Mouse (Mus musculus): ENCODE measurements at regions not wholly inside any gene's neighbourhood (a gene's known extent, or its start where the extent isn't known, plus 50 kb on each side); places are given as distances from the start of the nearest gene placed in this dataset.

- ATAC-seq = no peak
- Histone ChIP-seq H3K27ac (ENCODE audit: low read depth, low read length) (no peak overlapping the region), H3K36me3 (ENCODE audit: control insufficient read depth, insufficient read depth, low read length) (no peaks in the 10 kb centered on the region), H3K4me3 (ENCODE audit: low read length) (no peak overlapping the region), H3K9ac (ENCODE audit: low read depth, low read length) (no peak overlapping the region), H3K4me2 (ENCODE audit: low read length) (no peak overlapping the region), H3K4me1 (ENCODE audit: control insufficient read depth, insufficient read depth, low read depth, low read length) (no peaks in the 10 kb centered on the region), H3K27me3 (replicated peaks; ENCODE audit: control insufficient read depth, insufficient read depth, low read length) (no peaks in the 10 kb centered on the region), H3K9me3 (ENCODE audit: control insufficient read depth, low read length) (0 out of 2 replicates have a peak, but pooled peaks cover 2% of the 10 kb centered on the region)
- WGBS = 52% methylated on average over 2 of the region's 2 CpGs
These were observed 1561.2 kb upstream of the Zeb2 start for GRCm38 (mm10) chr2:46678366-46678765.

DNA sequence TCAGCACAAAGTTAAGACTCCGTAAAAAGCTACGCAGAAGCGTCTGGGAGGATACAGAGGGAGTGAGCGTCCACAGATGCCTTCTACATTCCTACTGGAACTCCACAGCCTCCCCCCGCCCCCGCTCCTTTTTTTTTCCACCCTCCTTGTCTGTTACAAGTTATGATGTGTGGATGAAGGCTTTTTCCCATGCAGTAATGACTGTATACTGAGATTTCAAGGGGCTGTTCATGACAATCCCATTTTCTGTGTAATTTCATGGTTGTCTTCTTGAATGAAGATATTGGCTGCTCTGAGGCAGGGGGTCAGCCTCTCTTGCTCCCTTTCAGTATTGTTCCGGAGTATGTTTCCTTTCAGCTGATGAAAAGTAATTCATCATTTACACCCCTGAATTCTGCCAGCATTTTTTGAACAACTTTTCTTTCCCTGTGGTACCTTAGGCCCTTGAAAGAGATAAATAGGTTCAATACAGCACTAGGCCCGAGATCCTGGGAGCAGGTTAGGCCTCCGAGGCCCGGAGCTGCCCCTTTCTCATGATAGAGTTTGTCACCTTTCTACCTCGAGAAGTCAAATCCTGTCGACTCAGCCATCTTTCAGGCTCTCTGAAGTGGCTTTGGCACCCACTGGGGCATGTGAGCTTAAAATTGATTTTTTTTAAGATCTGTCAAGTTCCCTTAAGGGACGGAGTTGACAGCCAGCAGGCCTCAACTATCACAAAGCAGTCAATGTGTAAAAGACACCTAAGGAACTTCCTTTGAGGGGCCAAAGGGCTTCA lies 1552.5 kb upstream of the Zeb2 start:
- H3K36me3 ChIP-seq (ENCODE audit: control insufficient read depth, insufficient read depth, low read length) = no peaks in the 10 kb centered on the region
- ATAC-seq = peak; percentile 90

DNA sequence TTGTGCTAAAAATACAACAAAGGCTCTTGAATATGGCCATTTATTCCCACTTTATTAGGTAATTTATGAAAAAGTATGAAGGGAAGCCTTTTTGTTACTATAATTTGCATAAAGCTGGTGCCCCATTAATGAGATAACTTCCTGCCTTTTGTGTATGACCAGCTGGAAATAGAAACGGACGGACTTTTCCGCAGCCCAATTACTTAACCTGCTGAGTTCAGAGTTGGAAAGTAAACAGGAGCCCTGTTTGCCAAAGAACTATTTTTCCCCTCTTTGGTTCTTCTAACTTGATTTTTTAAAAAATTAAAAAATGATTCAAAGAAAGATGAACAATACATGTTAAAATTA lies 1549.8 kb upstream of the Zeb2 start:
- Histone ChIP-seq H3K4me3 (ENCODE audit: low read length) (no peak overlapping the region), H3K9ac (ENCODE audit: low read depth, low read length) (no peak overlapping the region), H3K9me3 (ENCODE audit: control insufficient read depth, low read length) (no peaks in the 10 kb centered on the region), H3K4me1 (ENCODE audit: control insufficient read depth, insufficient read depth, low read depth, low read length) (peaks cover 5% of the 10 kb centered on the region), H3K27me3 (replicated peaks; ENCODE audit: control insufficient read depth, insufficient read depth, low read length) (no peaks in the 10 kb centered on the region), H3K36me3 (ENCODE audit: control insufficient read depth, insufficient read depth, low read length) (no peaks in the 10 kb centered on the region), H3K4me2 (ENCODE audit: low read length) (no peak overlapping the region; the same call in 1 of the 2 replicates), H3K27ac (ENCODE audit: low read depth, low read length) (no peak overlapping the region)
- WGBS = 12% methylated on average over 3 of the region's 3 CpGs
- ATAC-seq = no peak; the same call in 1 of the 2 replicates

More for the DNA sequence above, 1552.5 kb upstream of the Zeb2 start:
- no peak overlapping the region for H3K4me3 ChIP-seq (ENCODE audit: low read length)
- H3K27ac ChIP-seq (ENCODE audit: low read depth, low read length) = no peak overlapping the region
- H3K4me1 ChIP-seq (ENCODE audit: control insufficient read depth, insufficient read depth, low read depth, low read length) = peaks cover 5% of the 10 kb centered on the region
- no peaks in the 10 kb centered on the region for H3K9me3 ChIP-seq (ENCODE audit: control insufficient read depth, low read length)
- H3K9ac ChIP-seq (ENCODE audit: low read depth, low read length) = no peak overlapping the region
- no peak overlapping the region for H3K4me2 ChIP-seq (ENCODE audit: low read length)
- no peaks in the 10 kb centered on the region for H3K27me3 ChIP-seq (replicated peaks; ENCODE audit: control insufficient read depth, insufficient read depth, low read length)
- WGBS = 31% methylated on average over 13 of the region's 13 CpGs

- Histone ChIP-seq H3K9me3 (ENCODE audit: control insufficient read depth, low read length) (no peaks in the 10 kb centered on the region), H3K4me3 (ENCODE audit: low read length) (no peak overlapping the region), H3K4me2 (ENCODE audit: low read length) (peak overlapping the region; percentile 35), H3K36me3 (ENCODE audit: control insufficient read depth, insufficient read depth, low read length) (no peaks in the 10 kb centered on the region), H3K4me1 (ENCODE audit: control insufficient read depth, insufficient read depth, low read depth, low read length) (peaks cover 5% of the 10 kb centered on the region), H3K27ac (ENCODE audit: low read depth, low read length) (no peak overlapping the region), H3K27me3 (replicated peaks; ENCODE audit: control insufficient read depth, insufficient read depth, low read length) (no peaks in the 10 kb centered on the region), H3K9ac (ENCODE audit: low read depth, low read length) (no peak overlapping the region)
- peak; percentile 75 for ATAC-seq
- 20% methylated on average over 10 of the region's 10 CpGs for WGBS
These were observed 1549.1 kb upstream of the Zeb2 start for GRCm38 (mm10) chr2:46666084-46666989.

DNA sequence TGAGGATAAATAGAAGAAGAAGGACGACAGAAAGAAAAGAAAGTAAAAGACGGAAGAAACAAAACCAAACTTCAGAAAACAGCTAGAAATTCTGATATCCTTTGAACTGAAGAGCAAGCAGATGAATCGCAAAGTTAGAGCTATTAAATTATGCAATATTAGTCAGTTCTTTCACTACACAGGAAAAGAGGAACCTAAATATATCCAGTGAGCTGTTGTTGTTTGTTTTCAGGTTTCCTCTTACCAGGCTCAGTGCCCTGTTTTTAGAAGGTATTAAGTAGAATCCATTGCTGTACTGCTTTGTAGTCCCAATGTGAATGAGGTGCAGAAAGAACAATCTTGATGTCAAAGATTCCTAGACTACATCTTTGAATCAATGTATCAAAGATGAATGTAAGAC lies 1544.7 kb upstream of the Zeb2 start:
- no peak overlapping the region for H3K27ac ChIP-seq (ENCODE audit: low read depth, low read length)
- peaks cover 5% of the 10 kb centered on the region for H3K4me1 ChIP-seq (ENCODE audit: control insufficient read depth, insufficient read depth, low read depth, low read length)
- H3K4me2 ChIP-seq (ENCODE audit: low read length) = no peak overlapping the region
- no peaks in the 10 kb centered on the region for H3K27me3 ChIP-seq (replicated peaks; ENCODE audit: control insufficient read depth, insufficient read depth, low read length)
- H3K9me3 ChIP-seq (ENCODE audit: control insufficient read depth, low read length) = no peaks in the 10 kb centered on the region
- ATAC-seq = no peak
- H3K9ac ChIP-seq (ENCODE audit: low read depth, low read length) = no peak overlapping the region
- WGBS = 89% methylated on average over 3 of the region's 3 CpGs
- H3K36me3 ChIP-seq (ENCODE audit: control insufficient read depth, insufficient read depth, low read length) = no peaks in the 10 kb centered on the region
- H3K4me3 ChIP-seq (ENCODE audit: low read length) = no peak overlapping the region

- H3K4me3 ChIP-seq (ENCODE audit: low read length) = no peak overlapping the region
- 77% methylated on average over 3 of the region's 3 CpGs for WGBS
- no peak overlapping the region for H3K27ac ChIP-seq (ENCODE audit: low read depth, low read length)
- no peak overlapping the region for H3K4me2 ChIP-seq (ENCODE audit: low read length)
- no peak for ATAC-seq
- no peaks in the 10 kb centered on the region for H3K27me3 ChIP-seq (replicated peaks; ENCODE audit: control insufficient read depth, insufficient read depth, low read length)
- H3K9ac ChIP-seq (ENCODE audit: low read depth, low read length) = no peak overlapping the region
- no peaks in the 10 kb centered on the region; the same call in 1 of the 2 replicates for H3K4me1 ChIP-seq (ENCODE audit: control insufficient read depth, insufficient read depth, low read depth, low read length)
- H3K9me3 ChIP-seq (ENCODE audit: control insufficient read depth, low read length) = no peaks in the 10 kb centered on the region
- no peaks in the 10 kb centered on the region for H3K36me3 ChIP-seq (ENCODE audit: control insufficient read depth, insufficient read depth, low read length)
These were observed 1543.4 kb upstream of the Zeb2 start for GRCm38 (mm10) chr2:46660577-46660976.

DNA sequence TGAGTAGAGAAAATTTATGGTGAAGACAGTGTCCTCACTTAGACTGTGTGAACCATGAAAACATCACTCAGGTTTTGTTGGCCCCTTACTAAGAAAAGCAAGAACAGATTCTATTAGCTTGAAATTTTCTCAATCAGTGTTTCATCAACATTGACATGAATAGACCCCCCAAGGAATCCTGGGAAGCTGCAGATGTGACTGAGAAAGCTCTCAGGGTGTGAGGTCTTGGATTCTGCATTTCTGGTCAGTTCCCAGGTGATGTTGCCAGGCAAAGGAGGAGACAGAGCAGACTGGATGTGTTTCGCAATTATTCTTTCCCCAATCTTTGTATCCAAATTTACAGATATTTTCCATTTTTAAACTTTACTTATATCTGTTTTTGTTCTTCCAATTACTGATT lies 1538.1 kb upstream of the Zeb2 start:
- H3K4me1 ChIP-seq (ENCODE audit: control insufficient read depth, insufficient read depth, low read depth, low read length) = no peaks in the 10 kb centered on the region
- H3K4me2 ChIP-seq (ENCODE audit: low read length) = no peak overlapping the region
- 84% methylated on average over 1 of the region's 1 CpGs for WGBS
- no peaks in the 10 kb centered on the region for H3K36me3 ChIP-seq (ENCODE audit: control insufficient read depth, insufficient read depth, low read length)
- no peak overlapping the region for H3K4me3 ChIP-seq (ENCODE audit: low read length)
- no peaks in the 10 kb centered on the region for H3K27me3 ChIP-seq (replicated peaks; ENCODE audit: control insufficient read depth, insufficient read depth, low read length)
- H3K27ac ChIP-seq (ENCODE audit: low read depth, low read length) = no peak overlapping the region
- ATAC-seq = no peak
- no peaks in the 10 kb centered on the region for H3K9me3 ChIP-seq (ENCODE audit: control insufficient read depth, low read length)
- H3K9ac ChIP-seq (ENCODE audit: low read depth, low read length) = no peak overlapping the region

- Histone ChIP-seq H3K36me3 (ENCODE audit: control insufficient read depth, insufficient read depth, low read length) (no peaks in the 10 kb centered on the region), H3K4me1 (ENCODE audit: control insufficient read depth, insufficient read depth, low read depth, low read length) (no peaks in the 10 kb centered on the region), H3K9me3 (ENCODE audit: control insufficient read depth, low read length) (no peaks in the 10 kb centered on the region), H3K4me2 (ENCODE audit: low read length) (no peak overlapping the region), H3K4me3 (ENCODE audit: low read length) (no peak overlapping the region), H3K27me3 (replicated peaks; ENCODE audit: control insufficient read depth, insufficient read depth, low read length) (no peaks in the 10 kb centered on the region), H3K9ac (ENCODE audit: low read depth, low read length) (no peak overlapping the region), H3K27ac (ENCODE audit: low read depth, low read length) (no peak overlapping the region)
- ATAC-seq = no peak
- 81% methylated on average over 1 of the region's 1 CpGs for WGBS
These were observed 1535.4 kb upstream of the Zeb2 start for GRCm38 (mm10) chr2:46652616-46653015.

DNA sequence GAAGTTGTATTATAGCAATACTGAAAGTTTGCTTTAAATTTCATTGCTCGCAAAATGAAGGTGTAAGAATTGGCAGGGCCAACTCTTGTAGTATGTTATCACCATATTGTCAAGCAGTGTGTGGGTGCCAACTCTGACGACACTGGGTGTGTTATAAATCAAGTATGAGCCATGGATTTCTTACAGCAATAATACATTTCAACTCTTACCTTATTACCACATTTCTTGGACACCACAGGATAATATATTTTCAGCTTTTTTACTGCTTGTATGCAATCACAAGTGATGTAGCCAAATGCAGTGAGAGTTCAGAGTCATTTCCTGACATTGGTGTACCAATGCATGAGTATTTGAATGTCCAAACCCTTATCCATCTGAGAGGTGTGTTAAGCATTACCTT lies 1529.2 kb upstream of the Zeb2 start:
- H3K4me1 ChIP-seq (ENCODE audit: control insufficient read depth, insufficient read depth, low read depth, low read length) = no peaks in the 10 kb centered on the region
- H3K27ac ChIP-seq (ENCODE audit: low read depth, low read length) = no peak overlapping the region
- no peaks in the 10 kb centered on the region for H3K36me3 ChIP-seq (ENCODE audit: control insufficient read depth, insufficient read depth, low read length)
- no peak overlapping the region for H3K4me2 ChIP-seq (ENCODE audit: low read length)
- no peak for ATAC-seq
- H3K4me3 ChIP-seq (ENCODE audit: low read length) = no peak overlapping the region
- H3K9me3 ChIP-seq (ENCODE audit: control insufficient read depth, low read length) = no peaks in the 10 kb centered on the region
- no peaks in the 10 kb centered on the region for H3K27me3 ChIP-seq (replicated peaks; ENCODE audit: control insufficient read depth, insufficient read depth, low read length)
- no peak overlapping the region for H3K9ac ChIP-seq (ENCODE audit: low read depth, low read length)
- WGBS = 90% methylated on average over 2 of the region's 2 CpGs
